Mouse (Mus musculus) small intestine, adult 2 months (tissue): ENCODE measurements around the gene Il17d.

ENCODE experiments used
- CTCF ChIP-seq: fragments of 200-500 bp; IDR thresholded peaks from 2 replicates; pipeline ENCODE4 v1.5.1; 2012; ENCODE audit warnings: low read depth, mild to moderate bottlenecking, control low read depth, inconsistent platforms, low read length, moderate library complexity, mixed read lengths; ENCODE audit not compliant: insufficient replicate concordance, insufficient read length; ENCODE audit errors: extremely low read depth
- POLR2A ChIP-seq: fragments of 200-500 bp; IDR thresholded peaks from 2 replicates; pipeline ENCODE4 v1.6.1; 2012; ENCODE audit warnings: low read depth, mild to moderate bottlenecking, control low read depth, inconsistent platforms, low read length, moderate library complexity

- TF ChIP-seq CTCF (no peak), POLR2A (no peak)
Measured at GRCm38 (mm10) chr14:57536820-57537219, 12.2 kb downstream of the Il17d start.
